Mouse (Mus musculus) heart, postnatal 0 days (tissue): ENCODE data around the gene Kcnma1. TPM values are rescaled to one million over a fixed set of nuclear protein-coding genes. Genes with fewer than 3 reads are reported as not detected.

ENCODE experiments used
- ATAC-seq: fragments of 200-750 bp; cut with Nextera tagmentation; 2 replicates; pipeline ENCODE4 v1.8.0; 2017; ENCODE audit warnings: low read depth, moderate number of reproducible peaks, moderate library complexity; ENCODE audit not compliant: insufficient read depth
- DNase-seq: peaks from one replicate; pipeline ENCODE4 v3.0.0-alpha.2; 2016; ENCODE audit warnings: low spot score
- H3K27ac ChIP-seq: fragments of 300-500 bp; sonication (generic); 2 replicates; pipeline ENCODE4 v1.5.1; 2014; ENCODE audit warnings: low read depth, mild to moderate bottlenecking
- H3K27me3 ChIP-seq: fragments of 300-500 bp; sonication (generic); 2 replicates; pipeline ENCODE4 v1.6.1; 2014; ENCODE audit warnings: low read length, mixed read lengths; ENCODE audit not compliant: control insufficient read depth, insufficient read depth
- H3K36me3 ChIP-seq: fragments of 300-500 bp; sonication (generic); replicated peaks from 2 replicates; pipeline ENCODE4 v1.6.1; 2014; ENCODE audit warnings: low read length, mixed read lengths; ENCODE audit not compliant: control insufficient read depth, insufficient read depth
- H3K4me1 ChIP-seq: fragments of 300-500 bp; sonication (generic); 2 replicates; pipeline ENCODE4 v1.6.1; 2014; ENCODE audit warnings: antibody characterized with exemption; ENCODE audit not compliant: control insufficient read depth, insufficient read depth
- H3K4me2 ChIP-seq: fragments of 300-500 bp; sonication (generic); 2 replicates; pipeline ENCODE4 v1.6.1; 2014; ENCODE audit warnings: low read depth, mild to moderate bottlenecking, low read length, moderate library complexity
- H3K4me3 ChIP-seq: fragments of 300-500 bp; sonication (generic); 2 replicates; pipeline ENCODE4 v1.5.1; 2014; ENCODE audit warnings: low read depth, low read length
- H3K9ac ChIP-seq: fragments of 300-500 bp; sonication (generic); replicated peaks from 2 replicates; pipeline ENCODE4 v1.6.1; 2014; ENCODE audit warnings: low read depth, low read length, mixed read lengths
- H3K9me3 ChIP-seq: fragments of 300-500 bp; sonication (generic); replicated peaks from 2 replicates; pipeline ENCODE4 v1.6.1; 2016; ENCODE audit warnings: low read length; ENCODE audit not compliant: control insufficient read depth
- CTCF ChIP-seq: IDR thresholded peaks from 2 replicates; pipeline ENCODE4 v1.5.1; 2016; ENCODE audit warnings: antibody characterized with exemption, control low read depth, low read depth
- EP300 ChIP-seq: IDR thresholded peaks from 2 replicates; pipeline ENCODE4 v1.6.1; 2016; ENCODE audit warnings: antibody characterized with exemption, low read depth
- WGBS: fragments of 180-500 bp; shearing (Covaris S2); extraction: QIAGEN DNeasy Blood & Tissue Kit; methylation state at CpG from one replicate; pipeline ENCODE4 v1.1.7; 2014; 5-methylcytosine and 5-hydroxymethylcytosine counted together
- polyA plus RNA-seq: library from polyadenylated mRNA; unstranded; fragments of >200 nt; fragmentation: Nextera tagmentation; extraction: Ambion mirVana; gene quantifications from 2 replicates; pipeline ENCODE4 v1.2.1, GENCODE M21; 2015
- total RNA-seq: library from RNA; depleted of rRNA; stranded (reverse); fragments of >200 nt; gene quantifications from 2 replicates; pipeline ENCODE4 v1.2.3, GENCODE M21; 2014; ENCODE audit warnings: low replicate concordance

Gene Kcnma1
- total and polyA plus RNA-seq, 2 experiments from 2014 or later = 0.10 to 1.3 TPM

DNA sequence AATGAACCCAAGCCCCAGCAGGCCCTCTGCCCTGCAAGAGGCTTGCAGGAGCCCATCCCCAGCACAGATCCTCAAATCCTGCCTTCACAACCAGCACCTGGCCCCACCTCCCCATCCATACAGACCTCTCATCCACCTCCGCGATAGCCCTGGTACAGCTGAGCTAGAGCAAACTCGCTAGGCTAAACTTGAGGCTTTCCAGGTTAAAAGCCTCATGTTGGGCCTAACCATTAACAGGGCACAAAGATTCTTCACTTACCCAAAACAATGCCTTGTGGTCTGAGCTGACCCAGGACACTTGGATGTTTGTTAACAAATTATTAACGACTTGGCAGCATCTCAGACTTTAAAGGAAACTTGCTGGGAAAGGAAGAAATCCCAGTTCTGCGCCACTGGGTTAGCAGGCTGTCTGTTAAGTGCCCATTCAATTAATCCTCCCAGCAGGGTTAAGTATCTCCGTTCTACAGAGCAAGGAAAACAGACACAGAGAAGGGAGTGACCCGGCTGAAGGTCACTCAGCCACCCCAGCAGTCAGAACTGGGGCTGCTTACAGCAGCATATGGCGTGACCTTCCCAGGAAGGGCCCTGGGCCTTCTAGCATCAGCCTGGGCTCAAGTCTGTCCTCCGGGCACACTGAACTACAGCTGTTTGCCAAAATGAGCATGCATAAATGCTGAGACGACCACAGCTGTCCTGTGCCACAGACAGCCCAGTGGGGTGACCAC is 178.7 kb downstream of the Kcnma1 start:
- TF ChIP-seq CTCF (no peak), EP300 (no peak)
- Histone ChIP-seq H3K4me2 (no peak overlapping the region), H3K9me3 (no peaks in the 10 kb centered on the region), H3K9ac (no peak overlapping the region), H3K4me1 (no peaks in the 10 kb centered on the region), H3K27me3 (no peaks in the 10 kb centered on the region), H3K27ac (no peak overlapping the region), H3K4me3 (no peak overlapping the region), H3K36me3 (no peaks in the 10 kb centered on the region)
- 54% methylated on average over 10 of the region's 10 CpGs for WGBS
- no peak for DNase-seq
- no peak for ATAC-seq

DNA sequence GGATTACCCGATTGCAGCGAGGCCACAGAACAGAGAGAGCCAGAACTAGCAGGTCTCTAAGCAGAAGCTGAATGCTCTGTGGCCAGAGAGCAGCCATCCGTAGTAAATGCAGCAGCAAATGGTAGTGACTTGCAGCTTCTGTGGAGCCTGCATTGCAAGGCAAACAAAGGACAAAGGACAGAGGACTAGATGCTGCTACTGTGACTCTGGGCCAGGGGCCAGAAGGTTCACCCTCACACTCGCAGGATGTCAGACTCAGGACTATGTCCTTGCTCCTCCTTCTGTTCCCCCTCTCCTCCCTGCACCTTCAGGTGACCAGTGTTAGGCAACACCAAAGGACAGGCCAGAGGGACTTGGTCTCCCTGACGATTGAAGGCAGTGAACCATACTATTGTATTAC is 183.0 kb downstream of the Kcnma1 start:
- TF ChIP-seq CTCF = no peak
- H3K9me3 ChIP-seq = no peaks in the 10 kb centered on the region
- ATAC-seq (no peak), DNase-seq (no peak)
- no peak overlapping the region for H3K9ac ChIP-seq
- no peak overlapping the region for H3K4me3 ChIP-seq
- H3K27me3 ChIP-seq = peaks cover 6% of the 10 kb centered on the region; the same call in 1 of the 2 replicates
- H3K4me2 ChIP-seq = no peak overlapping the region
- H3K27ac ChIP-seq = no peak overlapping the region
- no peaks in the 10 kb centered on the region for H3K36me3 ChIP-seq
- 52% methylated on average over 5 of the region's 5 CpGs for WGBS
- no peaks in the 10 kb centered on the region for H3K4me1 ChIP-seq

DNA sequence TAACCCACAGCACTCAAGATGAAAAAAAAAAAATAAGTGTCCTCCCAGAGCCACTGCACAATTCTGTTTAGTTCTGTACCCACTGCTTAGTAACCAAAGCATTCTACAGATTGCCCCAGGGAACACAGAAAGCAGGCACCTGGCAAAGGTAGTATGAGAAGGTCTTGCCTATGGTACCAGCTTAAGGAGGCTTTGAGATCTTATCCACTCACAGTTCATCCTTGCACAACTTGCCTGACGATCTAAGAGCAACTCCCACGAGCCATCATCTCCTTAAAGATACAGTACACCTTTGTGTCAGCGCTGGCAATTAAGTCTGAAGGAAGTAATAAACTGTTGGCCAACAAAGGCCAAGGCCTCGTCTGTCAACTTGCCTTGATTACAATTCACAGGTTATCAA is 184.0 kb downstream of the Kcnma1 start:
- DNase-seq (no peak), ATAC-seq (no peak)
- 39% methylated on average over 4 of the region's 4 CpGs for WGBS
- TF ChIP-seq CTCF (no peak), EP300 (no peak)
- H3K9ac ChIP-seq = no peak overlapping the region
- H3K9me3 ChIP-seq = no peaks in the 10 kb centered on the region
- no peaks in the 10 kb centered on the region for H3K4me1 ChIP-seq
- H3K4me3 ChIP-seq = no peak overlapping the region
- no peak overlapping the region for H3K4me2 ChIP-seq
- peaks cover 6% of the 10 kb centered on the region; the same call in 1 of the 2 replicates for H3K27me3 ChIP-seq
- H3K27ac ChIP-seq = no peak overlapping the region
- H3K36me3 ChIP-seq = no peaks in the 10 kb centered on the region

DNA sequence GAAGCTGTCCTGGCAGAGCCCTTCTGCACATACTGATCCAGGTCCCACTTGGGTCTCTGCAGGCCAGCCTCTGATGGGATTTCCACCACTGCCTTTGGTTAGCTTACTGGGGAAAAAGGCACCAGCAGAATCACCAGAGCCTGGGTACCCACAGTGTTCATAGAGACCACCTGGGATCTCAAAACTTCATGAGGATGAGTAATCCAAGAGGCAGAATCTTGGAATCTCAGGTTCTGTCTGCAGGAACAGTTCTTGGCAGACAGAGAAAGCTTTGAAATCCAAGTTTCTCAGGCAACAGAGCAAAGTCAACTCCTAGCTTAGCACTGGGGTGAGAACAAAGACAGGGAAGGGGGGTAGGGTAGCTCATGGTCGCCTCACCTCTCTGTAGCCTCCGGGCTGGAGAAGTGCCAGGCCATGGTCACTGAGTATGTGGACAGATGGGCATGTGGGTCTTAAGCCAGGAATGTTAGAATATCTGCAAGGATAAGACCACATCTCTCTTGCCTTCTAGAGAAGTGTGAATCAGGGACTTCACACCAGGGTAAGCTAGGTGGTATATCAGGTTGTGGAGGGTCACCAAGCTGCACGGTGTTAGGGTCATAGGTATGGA is 185.5 kb downstream of the Kcnma1 start:
- TF ChIP-seq CTCF = no peak
- no peak for TF ChIP-seq EP300
- no peak overlapping the region for H3K27ac ChIP-seq
- peaks cover 6% of the 10 kb centered on the region; the same call in 1 of the 2 replicates for H3K27me3 ChIP-seq
- no peak overlapping the region for H3K9ac ChIP-seq
- ATAC-seq (no peak), DNase-seq (no peak)
- H3K4me1 ChIP-seq = no peaks in the 10 kb centered on the region
- no peaks in the 10 kb centered on the region for H3K36me3 ChIP-seq
- H3K9me3 ChIP-seq = no peaks in the 10 kb centered on the region
- 75% methylated on average over 3 of the region's 3 CpGs for WGBS
- no peak overlapping the region for H3K4me3 ChIP-seq
- H3K4me2 ChIP-seq = no peak overlapping the region

DNA sequence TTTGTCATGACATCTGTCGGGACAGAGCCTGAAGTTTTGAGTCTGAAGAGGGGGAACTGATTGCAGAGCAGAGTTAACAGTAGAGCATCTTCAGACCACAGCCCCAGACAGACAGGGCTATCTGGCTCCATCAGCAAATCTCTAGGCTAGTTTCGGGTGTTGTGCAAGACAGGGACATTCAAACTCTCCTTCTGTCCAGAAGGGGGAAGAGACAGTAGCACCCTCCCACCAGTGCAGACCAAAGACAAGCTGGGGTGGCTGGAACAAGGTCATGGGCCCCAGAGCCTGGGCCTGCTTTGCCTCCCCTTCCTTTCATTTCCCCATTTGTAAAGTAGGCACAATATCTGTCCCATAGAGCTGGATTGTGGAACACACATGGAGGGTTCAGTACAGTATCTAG is 189.4 kb downstream of the Kcnma1 start:
- Histone ChIP-seq H3K4me1 (no peaks in the 10 kb centered on the region), H3K4me3 (no peak overlapping the region), H3K36me3 (no peaks in the 10 kb centered on the region), H3K27ac (no peak overlapping the region), H3K27me3 (peaks cover 6% of the 10 kb centered on the region; the same call in 1 of the 2 replicates), H3K4me2 (no peak overlapping the region), H3K9ac (no peak overlapping the region), H3K9me3 (no peaks in the 10 kb centered on the region)
- DNase-seq (no peak), ATAC-seq (no peak)
- TF ChIP-seq CTCF (no peak), EP300 (no peak)
- 57% methylated on average over 2 of the region's 2 CpGs for WGBS

DNA sequence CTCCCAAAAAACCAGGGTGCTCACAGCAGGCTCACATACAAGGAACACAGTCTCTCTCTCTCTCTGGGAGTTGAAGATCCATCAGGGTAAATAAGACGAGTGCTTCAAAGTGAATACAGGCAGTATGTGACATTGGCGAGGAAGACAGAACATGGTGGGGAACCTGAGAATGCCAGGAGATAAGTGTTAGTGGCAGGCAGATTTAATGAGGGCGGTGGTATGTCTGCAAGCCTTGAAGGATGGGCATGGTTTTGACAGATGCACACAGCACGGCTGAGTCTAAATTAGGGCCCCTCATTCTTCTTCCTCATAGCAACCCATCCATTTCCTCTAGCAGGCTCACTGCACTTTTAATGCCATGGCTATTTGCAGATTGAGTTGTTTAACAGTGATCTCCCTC is 190.0 kb downstream of the Kcnma1 start:
- no peak overlapping the region for H3K4me2 ChIP-seq
- H3K4me1 ChIP-seq = no peaks in the 10 kb centered on the region
- no peak overlapping the region for H3K27ac ChIP-seq
- no peak overlapping the region for H3K4me3 ChIP-seq
- WGBS = 60% methylated on average over 4 of the region's 4 CpGs
- DNase-seq = no peak
- TF ChIP-seq EP300 = no peak
- TF ChIP-seq CTCF = no peak
- no peak overlapping the region for H3K9ac ChIP-seq
- H3K27me3 ChIP-seq = peaks cover 6% of the 10 kb centered on the region; the same call in 1 of the 2 replicates
- no peaks in the 10 kb centered on the region for H3K36me3 ChIP-seq
- no peaks in the 10 kb centered on the region for H3K9me3 ChIP-seq
- no peak for ATAC-seq
